Mouse (Mus musculus): ENCODE measurements around the gene Slc25a48. TPM values are rescaled to one million over a fixed set of nuclear protein-coding genes. Genes with fewer than 3 reads are reported as not detected.

Slc25a48 gene
- polyA plus RNA-seq, 1 experiment from 2014 or later = 0.09 TPM

Other genes starting within 250 kb of the Slc25a48 start
- gene Neurog1, start 186.2 kb upstream of the Slc25a48 start, polyA plus RNA-seq (2014; fragmentation: Nextera tagmentation; extraction: Ambion mirVana) = not detected in 2 replicates
- gene Cxcl14, start 141.8 kb upstream of the Slc25a48 start, polyA plus RNA-seq (2014; fragmentation: Nextera tagmentation; extraction: Ambion mirVana) = 17.3 and 18.9 TPM in 2 replicates
- not detected in 2 replicates for gene Gm3045, start 11.8 kb upstream of the Slc25a48 start, polyA plus RNA-seq (2014; fragmentation: Nextera tagmentation; extraction: Ambion mirVana)
- not detected in 2 replicates for gene Il9, start 43.9 kb downstream of the Slc25a48 start, polyA plus RNA-seq (2014; fragmentation: Nextera tagmentation; extraction: Ambion mirVana)
- 2.5 and 3.2 TPM in 2 replicates for gene Fbxl21, start 84.1 kb downstream of the Slc25a48 start, polyA plus RNA-seq (2014; fragmentation: Nextera tagmentation; extraction: Ambion mirVana)
- not detected in 2 replicates for gene Lect2, start 110.1 kb downstream of the Slc25a48 start, polyA plus RNA-seq (2014; fragmentation: Nextera tagmentation; extraction: Ambion mirVana)
- gene Tgfbi, start 171.2 kb downstream of the Slc25a48 start, polyA plus RNA-seq (2014; fragmentation: Nextera tagmentation; extraction: Ambion mirVana) = 123 and 134 TPM in 2 replicates

All from stomach, embryonic 14.5 days (tissue).